Mouse (Mus musculus): ENCODE measurements at regions not wholly inside any gene's neighbourhood (a gene's known extent, or its start where the extent isn't known, plus 50 kb on each side); places are given as distances from the start of the nearest gene placed in this dataset.
"Not testable (repeated sequence)": the region's sequence is repeated elsewhere in the genome, so short reads cannot be mapped to it uniquely, and the experiment has no call there.

DNA sequence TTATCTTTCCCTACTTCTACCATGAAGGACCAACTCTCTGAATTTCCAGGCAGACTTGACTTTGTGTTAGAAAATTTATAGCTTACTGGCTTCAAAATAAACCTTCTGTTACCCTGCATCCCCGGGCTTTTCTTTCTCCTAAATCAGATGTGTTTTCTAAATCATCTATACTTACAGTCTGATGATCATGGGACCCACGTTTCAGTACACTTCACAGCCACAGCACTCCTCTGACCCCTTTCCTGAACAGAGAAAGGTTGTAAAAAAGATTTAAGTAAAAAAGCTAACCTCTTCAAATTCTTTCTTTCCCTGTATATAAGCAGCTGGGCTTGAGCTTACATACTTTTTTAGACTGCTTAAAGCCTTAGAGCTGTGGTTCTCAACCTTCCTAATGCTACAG is 783.5 kb downstream of the Cypt12 start:
- DNase-seq (ENCODE audit: extremely low read depth, insufficient read length, low spot score): no peak

DNA sequence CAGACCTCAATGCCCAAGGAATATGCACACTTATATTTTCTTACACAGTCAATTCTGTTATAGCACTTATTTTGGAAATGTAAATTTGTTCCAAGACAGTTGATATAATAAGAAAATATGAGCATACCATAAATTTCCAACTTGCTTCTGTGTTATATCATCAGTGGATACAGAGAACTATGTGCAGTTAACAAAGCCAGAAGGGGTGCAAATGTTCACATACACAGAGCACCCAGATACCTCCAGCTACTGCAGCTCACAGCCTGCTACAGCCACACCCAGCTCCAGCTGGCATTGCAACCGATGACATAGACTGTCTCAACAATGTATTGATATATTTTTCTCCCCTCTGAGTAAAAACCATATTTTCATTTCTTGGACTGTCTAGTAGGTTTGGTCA is 785.3 kb downstream of the Cypt12 start:
- DNase-seq (ENCODE audit: extremely low read depth, insufficient read length, low spot score): no peak

DNA sequence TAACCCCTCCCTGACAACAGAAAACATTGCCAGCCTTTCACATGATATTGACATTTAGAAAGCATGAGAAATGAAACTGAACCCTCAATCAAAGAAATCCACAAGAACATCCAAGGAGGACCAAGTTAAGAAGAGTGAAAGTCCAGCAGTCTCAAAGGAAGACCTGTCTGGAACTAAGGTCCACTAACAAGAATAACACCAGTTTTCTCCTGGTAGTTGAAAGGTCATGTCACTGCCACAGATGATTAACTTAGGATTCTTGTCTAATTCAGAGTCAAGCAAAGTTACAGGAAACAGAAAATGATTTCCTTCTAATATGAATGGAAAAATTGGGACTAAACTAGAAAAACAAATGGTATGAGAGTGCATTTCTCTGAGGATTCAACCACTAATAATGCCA is 790.7 kb downstream of the Cypt12 start:
- no peak for DNase-seq (ENCODE audit: extremely low read depth, insufficient read length, low spot score)

DNA sequence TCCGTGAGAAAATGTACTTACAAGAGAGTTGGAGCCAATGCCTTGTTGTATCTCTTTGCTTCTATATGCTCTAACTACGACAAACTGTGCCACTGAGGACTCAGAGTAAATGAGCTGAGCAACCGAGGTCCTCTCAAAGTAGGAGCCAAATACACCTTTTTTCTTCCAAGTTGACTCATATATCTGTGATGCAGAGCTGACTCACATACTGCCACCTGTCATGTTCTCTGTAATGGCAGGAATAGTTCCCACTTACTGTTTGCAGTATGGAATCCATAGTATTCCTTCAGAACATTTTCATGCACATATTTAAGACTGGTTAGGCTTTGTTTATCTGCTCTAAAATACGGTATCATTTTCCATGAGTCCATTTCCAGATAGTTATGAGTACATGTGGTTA is 792.1 kb downstream of the Cypt12 start:
- no peak for DNase-seq (ENCODE audit: extremely low read depth, insufficient read length, low spot score)

DNA sequence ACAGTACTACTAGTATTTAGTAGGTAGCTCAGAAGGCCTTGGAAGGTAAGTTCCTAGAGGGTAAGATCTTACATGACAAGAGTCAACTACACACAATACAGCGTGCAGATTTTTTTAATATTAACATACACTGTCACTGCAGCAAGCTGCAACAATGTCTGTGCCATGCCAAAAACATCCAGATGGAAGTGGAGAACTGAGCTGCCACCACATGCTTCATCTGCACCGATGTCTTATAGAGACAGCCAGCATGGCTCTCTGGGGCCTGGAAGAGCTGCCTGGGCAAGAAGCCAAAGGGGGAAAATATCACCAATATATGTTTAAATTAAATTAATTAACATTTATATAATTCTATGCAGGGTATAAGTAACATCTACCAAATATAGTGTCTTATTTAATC is 795.3 kb downstream of the Cypt12 start:
- no peak for DNase-seq (ENCODE audit: extremely low read depth, insufficient read length, low spot score)

DNA sequence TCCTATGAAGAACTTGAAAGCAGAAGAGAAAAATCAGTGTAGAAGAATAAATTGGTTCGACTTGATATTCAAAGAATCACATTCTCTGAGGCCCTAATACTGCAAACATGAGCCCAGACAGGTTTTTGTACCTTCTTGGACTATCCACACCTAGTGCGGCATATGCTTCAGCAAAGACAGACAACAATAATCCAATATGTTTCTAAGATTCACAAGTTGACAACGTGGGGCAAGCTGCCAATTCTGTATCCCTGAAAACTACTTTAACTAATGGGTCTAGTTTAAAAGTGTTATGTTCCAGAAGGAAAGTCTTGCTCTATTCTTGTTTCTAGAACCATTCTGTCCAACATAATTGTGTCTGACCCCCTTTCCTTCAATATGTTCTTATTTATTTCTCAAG is 796.0 kb downstream of the Cypt12 start:
- DNase-seq (ENCODE audit: extremely low read depth, insufficient read length, low spot score): no peak

DNA sequence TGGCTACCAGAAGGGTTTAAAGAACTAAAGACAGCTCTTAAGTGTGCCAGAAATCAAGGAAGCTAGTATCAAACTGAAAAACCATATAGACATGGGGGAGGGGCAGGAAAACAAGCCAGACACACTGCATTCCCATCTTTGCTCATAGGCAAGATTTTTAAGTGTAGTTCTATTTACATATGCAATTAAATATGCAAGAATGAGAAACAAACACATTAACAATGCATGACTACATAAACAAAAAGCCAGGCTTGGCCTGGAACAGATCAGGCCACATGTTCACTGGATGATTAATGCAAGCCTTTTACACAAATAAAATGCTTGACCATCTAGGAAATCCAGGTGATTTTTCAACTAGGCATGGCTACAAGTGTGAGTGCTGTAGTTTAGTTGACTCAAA is 798.0 kb downstream of the Cypt12 start:
- no peak for DNase-seq (ENCODE audit: extremely low read depth, insufficient read length, low spot score)

DNA sequence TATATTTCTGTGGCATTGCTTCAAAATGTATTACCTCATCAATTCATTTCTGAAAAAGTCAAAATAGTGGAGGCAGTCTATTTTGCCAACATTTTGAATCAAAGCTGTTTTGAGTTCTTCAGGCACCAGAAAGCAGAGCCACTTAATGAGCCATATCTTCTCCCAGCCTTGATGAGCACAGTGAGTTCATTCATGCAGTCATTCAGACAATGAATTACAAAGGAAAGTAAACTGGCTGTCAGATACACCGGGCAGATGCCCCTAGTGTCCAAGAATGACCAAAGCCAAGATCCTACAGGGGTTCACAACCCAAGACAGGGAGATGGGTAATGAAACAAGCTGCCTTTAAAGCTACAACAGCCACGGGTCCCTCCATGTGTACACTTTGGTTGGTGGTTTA is 798.7 kb downstream of the Cypt12 start:
- no peak for DNase-seq (ENCODE audit: extremely low read depth, insufficient read length, low spot score)

DNA sequence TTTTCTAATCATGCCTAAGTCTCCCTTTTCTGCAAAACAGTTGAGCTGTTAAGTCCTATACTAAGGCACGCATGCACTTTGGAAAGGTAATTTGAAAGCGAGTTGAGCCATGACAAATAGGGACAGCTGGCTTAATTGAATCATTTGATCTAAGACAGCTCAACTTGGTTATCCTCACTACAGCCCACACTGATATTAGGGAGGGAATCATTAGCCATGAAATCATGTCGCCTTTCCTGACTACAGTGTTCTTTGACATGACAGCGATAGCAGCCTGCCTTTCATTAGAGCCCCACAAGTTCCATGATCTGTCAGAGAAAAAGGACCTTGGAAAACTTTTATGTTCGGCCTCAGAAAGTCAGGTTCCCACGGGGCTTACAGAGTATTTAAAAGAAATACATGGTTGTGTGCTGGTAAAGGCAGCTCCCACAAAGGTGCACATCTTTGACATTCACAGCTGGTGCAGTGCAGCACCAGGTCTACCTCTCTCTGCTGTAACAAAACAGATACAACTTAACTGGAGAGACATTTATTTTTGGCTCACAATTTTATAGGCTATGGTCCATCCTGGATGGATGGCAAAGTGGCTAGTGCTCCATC is 803.5 kb downstream of the Cypt12 start:
- DNase-seq (ENCODE audit: extremely low read depth, insufficient read length, low spot score): no peak

DNA sequence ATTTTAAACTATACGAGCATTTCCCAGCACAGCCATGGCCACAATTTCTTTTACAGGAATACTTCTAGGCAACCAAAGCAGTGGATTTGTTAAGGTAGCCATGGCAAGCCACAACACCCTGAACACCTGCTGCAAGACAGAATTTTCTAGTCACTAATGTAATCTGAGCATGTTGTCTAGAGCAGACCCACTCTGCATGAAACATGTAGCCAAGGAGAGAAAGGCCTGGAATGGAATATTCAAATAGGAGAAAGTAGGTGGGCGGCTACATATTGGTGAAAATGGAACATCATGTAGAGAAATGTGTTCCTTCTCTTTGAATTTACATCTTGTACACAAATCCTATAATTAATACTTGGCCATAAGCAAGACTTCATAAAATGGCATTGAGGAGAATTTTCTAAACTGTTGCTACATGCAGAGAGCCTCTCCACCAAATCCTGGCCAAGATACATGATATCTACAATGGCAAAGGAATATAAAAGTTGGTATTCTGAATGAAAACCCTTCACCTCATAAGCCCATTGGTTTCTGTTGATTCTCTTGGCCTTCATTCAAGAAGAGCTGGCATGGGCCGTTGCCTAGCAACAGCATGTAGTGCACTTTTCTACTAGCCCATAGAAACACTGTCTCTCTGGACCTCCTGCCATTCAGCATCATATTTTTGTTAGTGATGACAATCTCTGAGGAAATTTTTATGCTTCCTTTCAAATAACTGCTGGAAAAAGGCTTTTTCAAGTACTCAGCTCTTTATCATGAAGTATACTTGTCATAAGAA is 816.3 kb downstream of the Cypt12 start:
- DNase-seq (ENCODE audit: extremely low read depth, insufficient read length, low spot score): no peak

DNA sequence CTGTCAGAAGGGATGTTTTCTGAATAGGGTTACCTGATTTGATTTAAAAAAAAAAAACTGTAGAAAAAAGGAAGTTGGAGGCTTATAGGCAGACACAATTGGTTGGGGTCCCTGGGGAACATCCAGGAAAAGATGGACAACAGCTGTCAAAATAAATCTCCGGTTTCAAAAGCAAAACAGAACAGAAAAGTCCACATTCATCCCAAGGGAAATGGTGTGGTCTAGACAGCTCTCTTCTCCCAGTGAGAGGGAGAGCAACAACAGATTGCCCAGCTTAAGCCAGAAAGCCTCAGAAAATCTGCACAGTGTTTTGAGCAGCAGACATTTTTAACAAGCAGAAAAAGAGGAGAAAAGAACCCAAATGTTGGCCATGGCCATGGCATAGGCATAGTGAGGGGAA is 830.3 kb downstream of the Cypt12 start:
- no peak for DNase-seq (ENCODE audit: extremely low read depth, insufficient read length, low spot score)

DNA sequence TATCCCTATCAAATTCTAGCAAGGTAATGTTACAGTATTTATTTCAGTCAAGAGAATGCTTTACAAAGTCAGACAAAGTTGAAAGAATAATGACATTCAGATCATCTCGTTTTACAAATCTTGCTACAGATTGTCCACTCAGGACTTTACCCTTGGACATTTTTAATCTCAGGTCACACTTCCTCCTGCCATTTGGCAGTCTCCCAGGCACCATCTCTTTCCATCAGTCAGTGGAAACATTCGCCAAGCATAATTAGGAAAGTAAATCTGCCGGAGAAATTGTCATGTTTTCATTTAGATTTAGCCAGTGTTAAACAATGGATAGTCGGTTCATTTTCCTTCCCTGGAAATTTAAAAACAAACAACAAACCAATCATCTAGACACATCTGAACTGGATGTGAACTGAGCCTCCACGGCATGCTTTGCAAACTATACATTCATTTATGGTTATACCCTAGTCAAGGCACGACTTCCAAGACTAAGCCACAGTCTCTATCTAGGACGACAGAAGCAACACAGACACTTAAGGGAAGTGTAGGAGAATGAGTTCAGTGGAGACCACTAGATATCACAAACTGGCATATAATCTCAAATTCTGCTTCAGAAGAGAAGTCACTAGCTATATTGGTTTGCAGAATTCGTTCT is 839.4 kb downstream of the Cypt12 start:
- no peak for DNase-seq (ENCODE audit: extremely low read depth, insufficient read length, low spot score)

DNA sequence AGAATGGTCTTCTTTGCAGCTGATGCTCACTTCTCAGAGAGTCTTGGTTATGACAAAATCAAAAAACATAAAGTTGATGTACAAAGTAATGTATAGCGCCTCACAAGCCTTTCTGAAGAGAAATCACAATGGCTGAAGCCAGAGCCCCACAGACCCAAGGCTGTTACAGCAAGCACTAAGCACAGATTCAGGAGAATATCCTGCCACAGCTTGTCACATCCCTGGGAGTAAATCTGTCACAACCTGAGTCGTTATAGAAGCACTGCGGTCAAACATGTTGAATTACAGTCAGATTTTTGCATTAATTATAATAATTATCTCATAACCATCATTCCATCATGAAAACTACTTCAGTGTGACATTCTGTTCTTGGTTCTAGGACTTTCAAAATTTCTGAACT is 825.7 kb downstream of the 1700064H15Rik start:
- DNase-seq (ENCODE audit: extremely low read depth, insufficient read length, low spot score): no peak

DNA sequence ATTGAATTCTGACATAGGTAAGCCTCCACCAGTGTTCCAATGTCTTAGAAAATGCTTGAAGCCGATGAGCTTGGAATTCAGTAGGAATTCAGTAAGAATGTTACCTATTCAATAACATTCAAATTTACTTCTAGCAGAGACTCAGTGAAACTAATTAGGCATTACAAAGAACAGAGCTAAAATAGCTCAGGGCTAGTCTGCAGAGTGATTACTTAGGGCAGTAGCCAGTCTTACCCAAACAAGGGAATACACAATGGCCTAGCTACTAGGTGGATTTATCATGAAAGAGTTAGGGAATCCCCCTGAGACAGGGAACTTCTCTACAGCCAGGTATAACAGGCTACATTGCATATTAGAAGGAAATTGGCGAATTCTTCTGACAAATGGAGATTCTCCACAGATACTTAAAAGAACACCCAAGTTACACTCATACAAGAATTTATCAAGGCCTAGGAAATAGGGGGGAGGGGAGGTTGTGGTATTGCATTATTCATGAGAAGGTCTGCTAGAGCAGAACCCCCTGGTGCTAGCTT is 799.6 kb downstream of the 1700064H15Rik start:
- not testable (repeated sequence) for DNase-seq (ENCODE audit: extremely low read depth, insufficient read length, low spot score)

DNA sequence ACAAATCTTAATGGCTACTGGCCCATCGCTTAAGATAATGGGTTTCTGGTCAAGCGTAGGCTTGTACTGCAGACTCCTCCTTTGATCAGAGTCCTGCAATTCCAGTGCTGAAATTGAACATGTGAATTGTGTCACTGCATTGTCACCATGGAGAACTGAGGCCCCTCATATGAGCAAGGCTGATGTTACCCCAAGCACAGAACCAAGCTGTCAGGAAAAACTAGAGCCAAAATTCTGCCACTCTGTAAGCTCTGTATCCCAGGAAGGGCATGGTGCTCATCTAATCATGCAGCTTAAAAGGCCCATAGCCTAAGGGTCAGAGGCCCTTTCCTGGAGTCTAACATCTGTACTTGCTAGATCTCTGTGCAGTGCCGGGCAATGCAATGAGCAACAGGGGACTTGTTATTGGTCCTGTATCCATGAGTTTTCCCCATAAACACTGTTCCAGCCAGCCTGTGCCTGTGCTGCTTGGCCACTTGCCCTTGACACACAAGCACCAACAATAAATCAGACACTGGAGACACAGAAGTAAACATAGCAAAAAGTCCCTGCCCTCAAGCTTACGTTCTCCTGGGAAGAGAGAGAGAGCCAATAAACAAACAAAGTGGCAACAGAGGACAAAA is 760.2 kb downstream of the 1700064H15Rik start:
- no peak for DNase-seq (ENCODE audit: extremely low read depth, insufficient read length, low spot score)

DNA sequence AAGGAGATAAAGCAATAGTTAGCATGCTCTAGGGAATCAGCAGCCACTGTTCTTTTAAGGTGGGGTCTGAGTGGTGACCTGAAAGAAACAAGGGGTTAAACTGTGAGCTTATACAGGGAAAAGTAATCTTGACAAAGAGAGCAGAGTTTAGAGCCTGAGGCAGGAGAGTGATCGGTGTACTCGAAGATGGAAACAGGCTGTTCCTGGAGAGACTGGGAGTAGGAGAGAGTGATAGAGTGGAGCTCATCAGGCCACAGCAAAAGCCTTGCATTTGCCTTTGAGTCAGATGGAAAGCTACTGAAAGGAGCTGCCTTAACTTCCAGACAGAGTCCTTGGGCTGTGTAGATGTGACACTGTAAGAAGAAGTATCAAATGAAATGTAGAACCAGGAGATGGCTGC is 759.7 kb downstream of the 1700064H15Rik start:
- no peak for DNase-seq (ENCODE audit: extremely low read depth, insufficient read length, low spot score)

DNA sequence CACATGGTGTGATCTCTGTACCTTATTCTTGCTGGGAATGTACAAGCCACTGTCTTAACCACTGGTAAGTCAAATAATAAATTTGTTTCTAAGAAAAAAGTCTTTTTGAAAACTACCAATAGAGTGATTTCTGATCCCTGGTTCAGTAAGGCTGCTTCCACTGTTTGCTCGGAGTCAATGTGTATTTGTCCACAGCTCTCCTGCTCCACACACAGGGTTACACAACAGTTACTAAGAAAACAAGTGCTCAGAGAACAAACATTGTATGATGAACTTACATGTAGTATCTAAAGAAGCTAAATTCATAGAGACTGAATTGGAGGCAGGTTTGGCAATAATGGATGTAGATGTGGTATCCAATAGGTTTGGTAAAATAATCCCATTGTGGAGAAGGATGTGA is 751.4 kb downstream of the 1700064H15Rik start:
- no peak for DNase-seq (ENCODE audit: extremely low read depth, insufficient read length, low spot score)

DNA sequence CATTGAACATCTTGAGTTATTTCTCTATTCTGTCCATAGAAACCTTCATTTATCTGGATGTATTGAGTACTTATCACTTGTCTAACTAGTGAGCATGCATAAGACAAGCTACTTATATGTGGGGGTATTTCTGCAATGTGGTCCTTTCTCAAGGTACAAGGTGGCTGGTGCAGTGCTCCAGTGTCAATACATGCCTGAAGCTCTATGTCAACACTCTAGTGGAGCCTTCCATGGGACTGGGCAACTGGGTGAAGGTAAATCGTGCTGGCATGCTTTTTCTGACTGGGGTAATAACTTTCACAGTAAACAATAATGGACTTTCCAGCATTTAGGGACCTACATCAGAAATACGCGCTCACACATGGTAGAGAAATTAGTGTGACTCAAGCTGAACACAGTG is 750.9 kb downstream of the 1700064H15Rik start:
- no peak for DNase-seq (ENCODE audit: extremely low read depth, insufficient read length, low spot score)

DNA sequence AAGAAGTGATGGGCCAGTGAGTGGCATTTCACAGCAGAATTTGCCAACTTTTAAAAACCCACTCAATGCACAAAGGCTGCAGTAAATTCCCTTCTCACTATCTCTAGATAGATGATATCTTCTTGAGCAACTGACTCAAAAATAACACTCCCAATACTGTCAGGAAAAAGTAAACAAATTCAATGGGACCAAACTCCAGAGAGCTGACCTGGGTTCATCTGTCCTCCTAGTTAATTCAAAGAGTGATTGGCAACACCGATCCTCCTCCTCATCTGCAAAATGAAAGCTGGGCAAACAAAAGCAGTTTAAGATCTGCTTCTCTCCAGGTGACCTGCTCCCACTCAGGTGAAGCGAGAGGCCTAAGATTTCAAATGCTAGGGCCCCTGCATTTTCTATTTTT is 747.3 kb downstream of the 1700064H15Rik start:
- DNase-seq (ENCODE audit: extremely low read depth, insufficient read length, low spot score): no peak

DNA sequence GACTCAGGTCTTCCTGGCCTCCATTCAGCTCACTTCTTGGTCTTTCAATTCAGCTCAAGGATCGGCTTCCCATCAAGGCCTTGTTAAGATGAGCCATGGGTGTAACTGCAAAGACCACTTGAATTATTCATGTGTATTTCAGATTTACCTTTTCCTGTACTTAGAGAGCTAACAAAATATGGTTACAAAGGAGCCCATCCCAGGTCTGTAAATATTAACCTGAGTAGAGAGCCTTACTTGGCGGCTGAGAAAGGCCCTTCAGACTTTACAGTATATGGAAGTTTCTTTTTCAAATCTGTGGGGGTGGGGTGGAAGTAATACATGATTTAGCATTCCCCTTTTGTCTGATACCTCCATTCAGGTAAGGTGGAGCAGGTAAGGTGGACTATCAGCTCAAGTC is 735.7 kb downstream of the 1700064H15Rik start:
- no peak for DNase-seq (ENCODE audit: extremely low read depth, insufficient read length, low spot score)

DNA sequence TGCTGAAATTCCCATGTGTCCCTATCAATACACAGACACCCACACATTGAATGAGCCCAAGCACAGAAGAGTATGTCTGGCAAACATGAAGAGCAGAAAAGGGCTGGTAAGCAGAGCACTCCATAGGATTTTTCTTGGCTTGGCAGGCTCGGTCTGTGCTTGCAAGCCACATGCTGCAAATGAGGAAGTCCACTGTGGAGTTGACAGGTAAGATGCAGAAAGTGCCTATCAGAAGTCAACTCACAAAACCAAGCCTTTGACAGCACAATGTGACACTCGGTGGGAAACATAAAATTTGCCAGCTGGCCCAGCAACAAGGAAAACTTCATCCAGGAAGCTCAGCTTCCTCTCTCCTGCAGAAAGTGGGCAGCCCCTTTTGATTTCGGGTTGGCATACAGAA is 722.7 kb downstream of the 1700064H15Rik start:
- no peak for DNase-seq (ENCODE audit: extremely low read depth, insufficient read length, low spot score)

Data from 3134 (cell line).